Mouse (Mus musculus) myocyte (in vitro differentiated cells): ENCODE data around the gene Sdhaf1. TPM values are rescaled to one million over a fixed set of nuclear protein-coding genes. Genes with fewer than 3 reads are reported as not detected.
A peak's percentile ranks its signal among the peaks of the same experiment; 100 is the strongest.

ENCODE experiments used
- H3K27me3 ChIP-seq: one replicate; pipeline ENCODE4 v1.6.1; 2011; ENCODE audit not compliant: control insufficient read depth, insufficient read depth, insufficient read length
- H3K36me3 ChIP-seq: one replicate; pipeline ENCODE4 v1.6.1; 2011; ENCODE audit not compliant: control insufficient read depth, insufficient read depth
- H3K4me2 ChIP-seq: one replicate; pipeline ENCODE4 v1.6.1; 2011; ENCODE audit warnings: low read depth, control low read depth
- H3K4me3 ChIP-seq: one replicate; pipeline ENCODE4 v1.5.1; 2011; ENCODE audit warnings: mild to moderate bottlenecking, control low read depth, moderate library complexity
- H3K79me2 ChIP-seq: one replicate; pipeline ENCODE4 v1.6.1; 2011; ENCODE audit not compliant: control insufficient read depth, insufficient read depth
- H3ac ChIP-seq: one replicate; pipeline ENCODE4 v1.6.1; 2011; ENCODE audit not compliant: control insufficient read depth, insufficient read length
- CEBPB ChIP-seq: IDR thresholded peaks from 2 replicates; pipeline ENCODE4 v1.6.1; 2011; ENCODE audit warnings: mild to moderate bottlenecking, moderate library complexity; ENCODE audit not compliant: poor library complexity, insufficient read depth, severe bottlenecking
- E2F4 ChIP-seq: IDR thresholded peaks from one replicate; pipeline ENCODE4 v1.6.1; 2011; ENCODE audit warnings: mild to moderate bottlenecking, control low read depth, moderate library complexity; ENCODE audit not compliant: insufficient read depth
- MAX ChIP-seq: IDR thresholded peaks from one replicate; pipeline ENCODE4 v1.6.1; 2011; ENCODE audit warnings: low read depth, mild to moderate bottlenecking, control low read depth
- MYOD1 ChIP-seq, 3 experiments: IDR thresholded peaks; one replicate each; pipeline ENCODE4 v1.6.1; 2011; ENCODE audit warnings: control low read depth in 2 of 3, low read depth in 2 of 3, mild to moderate bottlenecking in 2 of 3, moderate library complexity in 1 of 3; ENCODE audit not compliant: insufficient read length in 2 of 3, control insufficient read depth in 1 of 3
- MYOG ChIP-seq, 3 experiments: IDR thresholded peaks; one replicate each; pipeline ENCODE4 v1.6.1; 2011; ENCODE audit warnings: control low read depth in 2 of 3, low read depth in 2 of 3, mild to moderate bottlenecking in 2 of 3; ENCODE audit not compliant: insufficient read length in 2 of 3, control insufficient read depth in 1 of 3, insufficient read depth in 1 of 3
- POLR2A ChIP-seq: IDR thresholded peaks from one replicate; pipeline ENCODE4 v1.6.1; 2011; ENCODE audit warnings: low read depth, mild to moderate bottlenecking, control low read depth, moderate library complexity; ENCODE audit not compliant: insufficient read length
- POLR2AphosphoS2 ChIP-seq: IDR thresholded peaks from one replicate; pipeline ENCODE4 v1.6.1; 2011; ENCODE audit warnings: low read depth, control low read depth; ENCODE audit not compliant: insufficient read length
- REST ChIP-seq: IDR thresholded peaks from one replicate; pipeline ENCODE4 v1.6.1; 2011; ENCODE audit warnings: mild to moderate bottlenecking, control low read depth, moderate library complexity; ENCODE audit not compliant: insufficient read depth, insufficient read length
- SRF ChIP-seq: IDR thresholded peaks from one replicate; pipeline ENCODE4 v1.6.1; 2011; ENCODE audit warnings: low read depth; ENCODE audit not compliant: control insufficient read depth, insufficient read length
- TCF12 ChIP-seq: IDR thresholded peaks from one replicate; pipeline ENCODE4 v1.6.1; 2011; ENCODE audit warnings: mild to moderate bottlenecking, control low read depth; ENCODE audit not compliant: poor library complexity, insufficient read depth, severe bottlenecking
- TCF3 ChIP-seq: IDR thresholded peaks from one replicate; pipeline ENCODE4 v1.6.1; 2011; ENCODE audit warnings: low read depth, control low read depth; ENCODE audit not compliant: insufficient read length
- USF1 ChIP-seq: IDR thresholded peaks from one replicate; pipeline ENCODE4 v1.6.1; 2011; ENCODE audit warnings: low read depth, mild to moderate bottlenecking, control low read depth, moderate library complexity
- polyA plus RNA-seq: library from polyadenylated mRNA; unstranded; fragments of >200 nt; fragmentation: generic; extraction: Trizol; gene quantifications from one replicate; pipeline ENCODE4 v1.2.1, GENCODE M21; 2012; ENCODE audit warnings: missing spikeins

Sdhaf1 gene
- polyA plus RNA-seq, 1 experiment = 13.6 TPM

DNA sequence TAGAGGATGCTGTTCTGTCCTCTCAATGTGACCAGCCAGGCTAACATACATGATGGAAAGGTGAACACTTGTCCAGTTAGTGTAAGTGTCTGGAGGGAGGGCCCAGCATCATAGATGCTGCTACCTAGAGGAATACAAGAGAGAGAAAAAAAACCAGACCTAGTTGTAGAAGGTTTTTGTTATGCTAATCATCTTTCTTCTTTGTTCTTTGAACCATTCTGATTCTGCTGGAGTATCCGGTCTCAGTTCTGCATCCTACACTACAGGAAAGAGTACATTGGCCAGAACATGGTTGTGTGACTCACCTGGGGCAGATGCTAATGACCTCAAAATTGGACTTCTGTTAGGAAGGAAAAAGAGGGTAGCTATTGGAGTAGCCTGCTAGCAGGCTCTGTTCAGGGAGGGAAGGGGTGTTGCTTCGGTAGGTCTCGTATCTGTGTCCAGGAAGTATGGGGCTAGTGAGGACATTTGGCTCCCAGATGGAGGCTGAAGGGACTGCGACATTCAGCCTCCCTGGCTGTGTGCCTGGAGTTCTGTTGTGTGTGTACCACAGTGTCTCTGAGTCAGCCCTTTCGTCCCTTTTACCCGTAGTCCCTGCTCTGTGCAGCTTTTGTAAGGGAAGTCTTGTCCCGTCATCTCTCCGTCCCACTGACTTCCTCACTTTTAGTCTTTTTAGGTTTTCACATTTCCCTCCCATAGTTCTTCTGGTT is 36.8 kb downstream of the Sdhaf1 start:
- Histone ChIP-seq H3ac (no peak overlapping the region), H3K36me3 (no peaks in the 10 kb centered on the region), H3K4me2 (no peak overlapping the region), H3K79me2 (no peaks in the 10 kb centered on the region), H3K4me3 (no peak overlapping the region), H3K27me3 (peaks cover 5% of the 10 kb centered on the region)
- TF ChIP-seq MYOD1 (IDR thresholded peaks at IDR 0.05; ENCODE audit: control insufficient read depth in 1 of 3, insufficient read length in 2 of 3, low read depth in 2 of 3) = no peak
- no peak for TF ChIP-seq POLR2A

GRCm38 (mm10) chr7:30282740-30283139 is 41.0 kb downstream of the Sdhaf1 start:
- no peaks in the 10 kb centered on the region for H3K79me2 ChIP-seq
- H3K4me2 ChIP-seq = no peak overlapping the region
- no peaks in the 10 kb centered on the region for H3K27me3 ChIP-seq
- H3K4me3 ChIP-seq = no peak overlapping the region
- no peak for TF ChIP-seq TCF3
- peak; percentile 51 for TF ChIP-seq USF1
- no peak for TF ChIP-seq E2F4
- TF ChIP-seq POLR2A = no peak
- no peaks in the 10 kb centered on the region for H3K36me3 ChIP-seq
- H3ac ChIP-seq = no peak overlapping the region

GRCm38 (mm10) chr7:30281522-30281921 is 42.2 kb downstream of the Sdhaf1 start:
- Histone ChIP-seq H3K27me3 (no peaks in the 10 kb centered on the region), H3ac (no peak overlapping the region), H3K79me2 (no peaks in the 10 kb centered on the region), H3K4me3 (peak overlapping the region; percentile 36), H3K4me2 (peak overlapping the region; percentile 91), H3K36me3 (no peaks in the 10 kb centered on the region)
- TF ChIP-seq POLR2AphosphoS2 (no peak), TCF12 (no peak), USF1 (no peak), MYOG (IDR thresholded peaks at IDR 0.05; ENCODE audit: control insufficient read depth in 1 of 3, insufficient read depth in 1 of 3, insufficient read length in 2 of 3, low read depth in 2 of 3) (no peak), E2F4 (no peak), CEBPB (no peak), POLR2A (no peak), MYOD1 (IDR thresholded peaks at IDR 0.05; ENCODE audit: control insufficient read depth in 1 of 3, insufficient read length in 2 of 3, low read depth in 2 of 3) (no peak), REST (no peak), TCF3 (no peak), MAX (no peak)

DNA sequence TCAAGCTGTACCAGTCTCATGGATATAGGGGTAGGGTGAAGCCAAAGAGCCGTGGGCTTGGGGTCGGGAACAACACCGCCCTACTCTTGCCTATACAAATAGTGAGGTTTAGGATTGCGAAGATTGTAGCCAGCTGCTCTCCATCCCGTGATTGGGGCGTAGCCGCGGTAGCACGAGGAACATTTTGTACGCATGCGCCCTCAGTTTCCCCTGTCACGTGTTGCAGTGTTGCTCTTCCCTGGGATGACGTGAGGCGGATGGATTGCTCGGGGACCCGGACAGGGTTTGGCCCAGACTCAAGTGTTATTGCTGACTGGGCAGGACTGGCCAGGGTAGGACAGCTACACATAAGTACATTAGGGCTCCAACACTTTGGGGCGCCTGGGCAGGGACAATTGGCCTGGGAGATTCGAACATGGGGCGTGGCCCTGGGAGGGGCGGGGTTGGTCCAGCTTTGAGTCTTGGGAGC is 43.0 kb downstream of the Sdhaf1 start:
- H3K36me3 ChIP-seq = no peaks in the 10 kb centered on the region
- peak overlapping the region; percentile 36 for H3K4me3 ChIP-seq
- TF ChIP-seq CEBPB = no peak
- peak; percentile 99 for TF ChIP-seq USF1
- no peak for TF ChIP-seq TCF12
- TF ChIP-seq POLR2AphosphoS2 = peak; percentile 17
- no peak for TF ChIP-seq MAX
- peak; percentile 57 for TF ChIP-seq POLR2A
- TF ChIP-seq TCF3 = no peak
- peak in 1 of 3 experiments; percentile 48 for TF ChIP-seq MYOD1 (IDR thresholded peaks at IDR 0.05; ENCODE audit: control insufficient read depth in 1 of 3, insufficient read length in 2 of 3, low read depth in 2 of 3)
- no peak for TF ChIP-seq REST
- TF ChIP-seq MYOG (IDR thresholded peaks at IDR 0.05; ENCODE audit: control insufficient read depth in 1 of 3, insufficient read depth in 1 of 3, insufficient read length in 2 of 3, low read depth in 2 of 3) = peak in 1 of 3 experiments; percentile 75
- TF ChIP-seq E2F4 = no peak
- no peak for TF ChIP-seq SRF
- peak overlapping the region; percentile 2 for H3ac ChIP-seq
- H3K27me3 ChIP-seq = no peaks in the 10 kb centered on the region
- no peaks in the 10 kb centered on the region for H3K79me2 ChIP-seq
- H3K4me2 ChIP-seq = peak overlapping the region; percentile 91

DNA sequence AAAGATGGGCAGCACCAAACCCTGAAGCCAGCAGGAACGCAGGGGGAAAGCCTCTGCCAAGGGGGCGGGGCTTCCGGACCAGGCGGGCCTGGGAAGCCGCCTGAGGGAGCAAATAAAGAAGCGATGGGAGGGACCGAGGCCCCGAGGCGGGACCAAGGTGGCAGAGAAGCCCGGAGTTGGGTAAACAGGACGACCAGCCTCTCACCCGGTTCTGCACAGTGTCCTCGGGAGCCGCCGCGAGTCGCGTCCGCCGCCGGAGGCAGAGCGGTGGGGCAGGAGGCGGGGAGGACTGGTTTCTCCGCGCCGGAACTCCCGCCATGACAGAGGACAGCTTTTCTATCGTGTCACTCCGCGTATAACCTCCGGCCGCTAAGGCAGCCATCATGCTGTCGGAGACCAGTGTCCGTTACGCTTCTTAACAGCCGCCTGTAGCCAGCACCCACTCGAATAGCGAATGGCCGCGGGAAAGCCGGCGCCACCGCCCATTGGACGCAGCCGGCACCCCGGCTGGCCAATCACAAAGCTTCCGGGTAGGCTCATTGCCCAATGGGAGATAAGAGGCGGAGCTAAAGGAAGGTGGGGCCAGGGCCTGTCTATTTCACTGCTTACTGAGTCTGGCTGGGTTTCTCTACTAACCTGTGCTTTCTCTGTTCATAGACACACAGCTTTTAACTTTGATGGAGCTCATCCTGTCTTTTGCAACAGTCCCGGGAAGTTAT is 43.6 kb downstream of the Sdhaf1 start, which contains the start of the genes Thap8 and Wdr62:
TSS of gene Thap8 (plus strand) at position 144 of the 719 bp plus-strand sequence.
TSS of gene Wdr62 (minus strand) at position 469 of the 719 bp plus-strand sequence.
- Histone ChIP-seq H3K4me3 (peak within 1 kb of the TSS; percentile 36), H3ac (peak within 1 kb of the TSS; percentile 2), H3K79me2 (no peaks in the 10 kb centered on the region), H3K4me2 (peak within 1 kb of the TSS; percentile 91), H3K27me3 (no peaks in the 10 kb centered on the region), H3K36me3 (no peaks in the 10 kb centered on the region)
- TF ChIP-seq CEBPB (no peak), POLR2AphosphoS2 (peak; percentile 29), MYOG (IDR thresholded peaks at IDR 0.05; ENCODE audit: control insufficient read depth in 1 of 3, insufficient read depth in 1 of 3, insufficient read length in 2 of 3, low read depth in 2 of 3) (peak in 1 of 3 experiments; percentile 1), TCF3 (no peak), MYOD1 (IDR thresholded peaks at IDR 0.05; ENCODE audit: control insufficient read depth in 1 of 3, insufficient read length in 2 of 3, low read depth in 2 of 3) (no peak), E2F4 (peak; percentile 91), SRF (no peak), REST (no peak), USF1 (no peak), MAX (no peak), TCF12 (no peak), POLR2A (peak; percentile 51)
